In the genomic region with DNA sequence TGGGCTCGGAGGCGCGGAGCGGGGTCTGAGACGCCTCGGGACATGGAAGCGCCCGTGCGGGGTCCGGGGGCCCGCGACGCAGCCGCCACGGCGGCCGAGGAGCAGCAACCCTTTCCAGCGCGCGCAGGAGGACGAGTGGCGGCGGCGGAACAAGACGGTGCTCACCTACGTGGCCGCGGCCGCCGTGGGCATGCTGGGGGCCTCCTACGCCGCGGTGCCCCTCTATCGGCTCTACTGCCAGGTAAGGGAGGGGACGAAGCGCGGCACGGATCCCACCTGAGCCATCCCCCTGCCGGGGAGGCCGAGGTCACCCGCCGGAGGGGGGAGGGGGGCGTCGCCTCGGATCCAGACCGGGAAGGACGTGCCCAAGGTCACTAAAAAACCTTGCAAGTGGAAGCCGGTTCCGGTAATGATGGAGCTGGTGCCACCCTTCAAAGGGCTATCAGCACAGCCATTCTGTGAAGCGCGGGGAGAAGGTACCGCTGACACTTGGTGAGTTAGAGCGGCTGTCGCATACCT, we compare ENCODE assay signal across 8 mouse cellular contexts. TPM values are rescaled to one million over a fixed set of nuclear protein-coding genes. Genes with fewer than 3 reads are reported as not detected.
DNase-seq lines count a peak whose midpoint lies in the region; ATAC-seq and TF ChIP-seq lines count a peak whose summit lies in the region.

No protein-coding gene starts in this region.

- H3K27ac ChIP-seq in layer of hippocampus, adult 2 months: peak overlapping the region; percentile 92
- H3K27ac ChIP-seq in MEL (ENCODE audit: control insufficient read depth, low read depth, low read length) (peak overlapping the region; percentile 61), macrophage (no peak overlapping the region)
- H3K27ac ChIP-seq in heart, embryonic 10.5 days: peak overlapping the region; percentile 99
- H3K27ac ChIP-seq in kidney, embryonic 15.5 days: peak overlapping the region; percentile 95

- peak overlapping the region; percentile 94 for H3K4me3 ChIP-seq in layer of hippocampus, adult 2 months
- H3K4me3 ChIP-seq in MEL (ENCODE audit: control insufficient read depth in 1 of 2, insufficient read depth in 1 of 2, low read depth in 2 of 2, low read length in 2 of 2) (peak overlapping the region; percentile 72 to 98), macrophage (ENCODE audit: inconsistent target) (peak overlapping the region; percentile 72)
- peak overlapping the region; percentile 100 for H3K4me3 ChIP-seq in heart, embryonic 10.5 days
- peak overlapping the region; percentile 86 for H3K4me3 ChIP-seq in kidney, embryonic 15.5 days (replicated peaks)

- TF ChIP-seq EP300 in MEL (IDR thresholded peaks at IDR 0.05; ENCODE audit: low read depth in 1 of 2, low read length in 2 of 2): no peak

- WGBS in heart, embryonic 10.5 days: under 1% methylated on average over 54 of the region's 54 CpGs
- under 1% methylated on average over 54 of the region's 54 CpGs for WGBS in kidney, embryonic 15.5 days
- under 1% methylated on average over 48 of the region's 54 CpGs for WGBS in macrophage (ENCODE audit: missing documents)

- TF ChIP-seq RAD21 in MEL (IDR thresholded peaks at IDR 0.05; ENCODE audit: low read depth, low read length): no peak

- peak in 1 of 2 experiments; percentile 6; a peak in 1 of 4 replicates for TF ChIP-seq POLR2A in MEL (IDR thresholded peaks at IDR 0.05; ENCODE audit: control insufficient read depth in 1 of 2, insufficient read depth in 1 of 2, low read depth in 1 of 2, low read length in 2 of 2, poor library complexity in 1 of 2)

- peaks cover 8% of the 10 kb centered on the region in 2 experiments for H3K4me1 ChIP-seq in MEL (ENCODE audit: control insufficient read depth in 1 of 2, insufficient read depth in 2 of 2, low read length in 2 of 2)
- peaks cover 7% of the 10 kb centered on the region; the same call in 1 of the 2 replicates for H3K4me1 ChIP-seq in heart, embryonic 10.5 days
- H3K4me1 ChIP-seq in kidney, embryonic 15.5 days: peaks cover 20% of the 10 kb centered on the region

- no peaks in the 10 kb centered on the region for H3K27me3 ChIP-seq in MEL (ENCODE audit: control insufficient read depth in 1 of 2, insufficient read depth in 2 of 2, low read length in 2 of 2)
- no peaks in the 10 kb centered on the region for H3K27me3 ChIP-seq in heart, embryonic 10.5 days (ENCODE audit: insufficient read depth, poor library complexity, severe bottlenecking)
- no peaks in the 10 kb centered on the region for H3K27me3 ChIP-seq in kidney, embryonic 15.5 days

- no peaks in the 10 kb centered on the region for H3K9me3 ChIP-seq in MEL (replicated peaks; ENCODE audit: insufficient read depth, low read length)
- no peaks in the 10 kb centered on the region for H3K9me3 ChIP-seq in heart, embryonic 10.5 days
- H3K9me3 ChIP-seq in kidney, embryonic 15.5 days (replicated peaks): no peaks in the 10 kb centered on the region

- no peak for TF ChIP-seq CTCF in layer of hippocampus, adult 2 months (conservative IDR thresholded peaks at IDR 0.05)
- TF ChIP-seq CTCF in MEL (IDR thresholded peaks at IDR 0.05 in 2 of 3, conservative IDR thresholded peaks at IDR 0.05 in 1 of 3; ENCODE audit: control insufficient read depth in 1 of 3, insufficient read depth in 1 of 3, low read depth in 2 of 3, low read length in 3 of 3, poor library complexity in 1 of 3, severe bottlenecking in 1 of 3): no peak

- H3K4me2 ChIP-seq in kidney, embryonic 15.5 days: peak overlapping the region; percentile 65

- ATAC-seq in kidney, embryonic 15.5 days (replicated peaks; ENCODE audit: low FRiP score): peak; percentile 44

- H3K9ac ChIP-seq in MEL (ENCODE audit: control insufficient read depth, low read depth, low read length, poor library complexity, severe bottlenecking): peak overlapping the region; percentile 92
- peak overlapping the region; percentile 92 for H3K9ac ChIP-seq in kidney, embryonic 15.5 days

- H3K36me3 ChIP-seq in MEL (ENCODE audit: control insufficient read depth in 1 of 2, insufficient read depth in 2 of 2, low read length in 2 of 2): peaks cover 14 to 19% of the 10 kb centered on the region in 2 experiments
- H3K36me3 ChIP-seq in heart, embryonic 10.5 days: peaks cover 21% of the 10 kb centered on the region
- H3K36me3 ChIP-seq in kidney, embryonic 15.5 days: peaks cover 24% of the 10 kb centered on the region
- 0 out of 2 replicates have a peak, but pooled peaks cover 7% of the 10 kb centered on the region for H3K36me3 ChIP-seq in macrophage (ENCODE audit: inconsistent target)

- DNase-seq in layer of hippocampus, adult 2 months (ENCODE audit: low spot score in 2 of 2): no peak
- no peak for DNase-seq in layer of hippocampus, adult 9-10 months (ENCODE audit: low spot score)
- DNase-seq in MEL (ENCODE audit: low read depth, low spot score): peak; percentile 63
- peak; percentile 53 for DNase-seq in cerebellum, adult 9-10 months
- DNase-seq in heart, embryonic 10.5 days (ENCODE audit: low spot score): no peak
- peak; percentile 78 for DNase-seq in testis, postnatal 10 days (ENCODE audit: low spot score)

- H3K79me2 ChIP-seq in MEL (ENCODE audit: control insufficient read depth, insufficient read depth, low read length, poor library complexity) (peaks cover 22% of the 10 kb centered on the region), macrophage (ENCODE audit: inconsistent target) (peaks cover 39% of the 10 kb centered on the region)

TF ChIP-seq in MEL, 35 proteins besides CTCF, POLR2A, EP300 and RAD21:
- peak; percentile 13; the same call in 1 of the 2 replicates for TF ChIP-seq MAX (IDR thresholded peaks at IDR 0.05; ENCODE audit: low read length)
- TF ChIP-seq TCF12 (IDR thresholded peaks at IDR 0.05; ENCODE audit: low read depth, low read length): no peak

RNA-seq across cellular contexts. Expression of gene Cox11, which starts 0.4 kb away (rescaled TPM):
- total RNA-seq in layer of hippocampus, adult 2 months (2021): 10 to 100 TPM; 23.3 to 26.0 TPM
- total RNA-seq in MEL (2012; rRNA removed): 19.3 and 22.1 TPM in 2 replicates
- polyA plus RNA-seq in MEL (2012; ENCODE audit: insufficient read depth in 1 of 2, insufficient read length in 2 of 2, low read depth in 1 of 2, low replicate concordance in 2 of 2, missing spikeins in 1 of 2): 10 to 100 TPM in 1 of 2 experiments, not detected in 1; 21.0 TPM
- polyA plus RNA-seq in heart, embryonic 10.5 days (2016; fragmentation: Nextera tagmentation; extraction: Ambion mirVana): 39.4 and 48.3 TPM in 2 replicates
- polyA plus RNA-seq in kidney, embryonic 15.5 days (2015; fragmentation: Nextera tagmentation; extraction: Ambion mirVana): 37.5 and 38.5 TPM in 2 replicates
- 10 to 100 TPM in 17 of 26 experiments, 1 to 10 TPM in 9; 2.2 to 21.1 (median 13.1) TPM for total RNA-seq in macrophage (2018; cell fraction: chromatin; rRNA removed)
- 10 to 100 TPM in 10 of 26 experiments, 1 to 10 TPM in 16; 5.1 to 13.7 (median 9.3) TPM for total RNA-seq in macrophage (2018; cell fraction: cytosol; rRNA removed)
- 10 to 100 TPM in 21 of 26 experiments, 1 to 10 TPM in 5; 4.5 to 22.6 (median 13.4) TPM for total RNA-seq in macrophage (2018; cell fraction: nucleus; rRNA removed)
- polyA plus RNA-seq in macrophage (2018): 4.8 to 10.7 TPM (median 8.9 TPM) in 3 replicates

RNA-seq across cellular contexts. Expression of gene Stxbp4, which starts 0.5 kb away (rescaled TPM):
- total RNA-seq in layer of hippocampus, adult 2 months (2021): 10 to 100 TPM; 12.0 to 16.1 TPM
- 3.5 and 4.0 TPM in 2 replicates for total RNA-seq in MEL (2012; rRNA removed)
- 1 to 10 TPM in 1 of 2 experiments, not detected in 1; 4.9 TPM for polyA plus RNA-seq in MEL (2012; ENCODE audit: insufficient read depth in 1 of 2, insufficient read length in 2 of 2, low read depth in 1 of 2, low replicate concordance in 2 of 2, missing spikeins in 1 of 2)
- polyA plus RNA-seq in heart, embryonic 10.5 days (2016; fragmentation: Nextera tagmentation; extraction: Ambion mirVana): 16.6 and 25.3 TPM in 2 replicates
- 26.9 and 28.0 TPM in 2 replicates for polyA plus RNA-seq in kidney, embryonic 15.5 days (2015; fragmentation: Nextera tagmentation; extraction: Ambion mirVana)
- 10 to 100 TPM in 17 of 26 experiments, 1 to 10 TPM in 9; 1.1 to 25.3 (median 15.4) TPM for total RNA-seq in macrophage (2018; cell fraction: chromatin; rRNA removed)
- total RNA-seq in macrophage (2018; cell fraction: cytosol; rRNA removed): 1 to 10 TPM in 25 of 26 experiments, under 1 TPM in 1; 0.76 to 2.8 (median 2.0) TPM
- total RNA-seq in macrophage (2018; cell fraction: nucleus; rRNA removed): 10 to 100 TPM in 9 of 26 experiments, 1 to 10 TPM in 15, under 1 TPM in 2; 0.92 to 18.2 (median 8.3) TPM
- 1.5 to 1.9 TPM (median 1.5 TPM) in 3 replicates for polyA plus RNA-seq in macrophage (2018)

RNA-seq across cellular contexts. Expression of gene Tom1l1, which starts 49.8 kb away (rescaled TPM):
- 10 to 100 TPM; 23.0 to 28.3 TPM for total RNA-seq in layer of hippocampus, adult 2 months (2021)
- 25.4 and 34.7 TPM in 2 replicates for total RNA-seq in MEL (2012; rRNA removed)
- polyA plus RNA-seq in MEL (2012; ENCODE audit: insufficient read depth in 1 of 2, insufficient read length in 2 of 2, low read depth in 1 of 2, low replicate concordance in 2 of 2, missing spikeins in 1 of 2) (10 to 100 TPM in 1 of 2 experiments, not detected in 1; 41.3 TPM), macrophage (2018) (1.1 to 1.6 TPM (median 1.3 TPM) in 3 replicates)
- polyA plus RNA-seq in heart, embryonic 10.5 days (2016; fragmentation: Nextera tagmentation; extraction: Ambion mirVana): 37.9 and 44.6 TPM in 2 replicates
- 36.0 and 39.3 TPM in 2 replicates for polyA plus RNA-seq in kidney, embryonic 15.5 days (2015; fragmentation: Nextera tagmentation; extraction: Ambion mirVana)
- total RNA-seq in macrophage (2018; cell fraction: chromatin; rRNA removed): 1 to 10 TPM in 14 of 26 experiments, under 1 TPM in 8, not detected in 4; 0.25 to 5.1 (median 1.4) TPM
- 1 to 10 TPM in 5 of 26 experiments, under 1 TPM in 21; 0.22 to 1.6 (median 0.60) TPM for total RNA-seq in macrophage (2018; cell fraction: cytosol; rRNA removed)
- total RNA-seq in macrophage (2018; cell fraction: nucleus; rRNA removed): 1 to 10 TPM in 10 of 26 experiments, under 1 TPM in 10, not detected in 6; 0.17 to 3.1 (median 1.0) TPM

Comparison
In these comparisons a context has a peak if more than half of its experiments do, and no peak if none do; other contexts are left out.
1. DNase-seq: peak in MEL (single experiment), cerebellum, adult 9-10 months (single experiment) and testis, postnatal 10 days (single experiment); none in layer of hippocampus, adult 2 months (0 of 2), layer of hippocampus, adult 9-10 months (single experiment) and heart, embryonic 10.5 days (single experiment).
2. Peak in every context shown above with its lines, with median percentiles within 50 percentile points of each other: H3K4me3 ChIP-seq.